Mouse (Mus musculus) G1E (cell line): Measurements from ENCODE around the gene Gba.

ENCODE experiments used
- CTCF ChIP-seq: IDR thresholded peaks from 2 replicates; pipeline ENCODE4 v1.5.1; 2012; ENCODE audit warnings: low read depth, low read length, inconsistent platforms, mixed read lengths
- GATA1 ChIP-seq: IDR thresholded peaks from 2 replicates; pipeline ENCODE4 v1.6.1; 2012; ENCODE audit warnings: borderline replicate concordance, low read length, inconsistent platforms, mixed read lengths

DNA sequence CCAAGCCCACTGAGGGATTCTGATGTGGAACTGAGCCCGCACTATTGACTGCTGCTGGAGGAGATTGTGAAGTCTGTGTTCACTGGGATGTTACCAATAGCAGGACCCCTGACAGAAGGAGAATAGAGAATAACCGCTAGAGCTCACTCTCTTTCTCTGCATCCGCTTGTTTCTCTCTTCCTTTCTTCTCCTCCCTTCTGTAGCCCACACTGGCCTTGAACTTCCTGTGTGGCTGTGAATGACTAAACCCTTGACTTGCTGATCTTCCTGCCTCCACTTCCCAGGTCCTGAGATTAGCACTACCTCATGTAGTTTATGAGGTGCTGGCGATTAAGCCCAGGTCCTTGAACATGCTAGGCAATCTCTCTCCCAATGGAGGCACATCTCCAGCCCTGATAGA is 44.7 kb downstream of the Gba start:
- TF ChIP-seq CTCF (no peak), GATA1 (no peak)
